Mouse (Mus musculus) liver, embryonic 14.5 days (tissue): ENCODE measurements around the gene Trpm6.

Source experiments
- CTCF ChIP-seq: IDR thresholded peaks from 2 replicates; pipeline ENCODE4 v1.5.1; 2016; ENCODE audit warnings: antibody characterized with exemption, low read depth, control low read depth
- EP300 ChIP-seq: IDR thresholded peaks from 2 replicates; pipeline ENCODE4 v1.6.1; 2016; ENCODE audit warnings: antibody characterized with exemption, low read depth

- TF ChIP-seq EP300 (no peak), CTCF (no peak)
Observed at GRCm38 (mm10) chr19:18774085-18774484, 24.3 kb downstream of the Trpm6 start.
